Mouse (Mus musculus): ENCODE measurements at regions not wholly inside any gene's neighbourhood (a gene's known extent, or its start where the extent isn't known, plus 50 kb on each side); places are given as distances from the start of the nearest gene placed in this dataset.

GRCm38 (mm10) chr19:54259175-54259574 is 215.2 kb downstream of the Adra2a start:
- H3K9me3 ChIP-seq = no peaks in the 10 kb centered on the region
- no peaks in the 10 kb centered on the region for H3K27me3 ChIP-seq (ENCODE audit: poor library complexity, severe bottlenecking)
- peak overlapping the region; percentile 19; the same call in 1 of the 2 replicates for H3K4me3 ChIP-seq
- no peaks in the 10 kb centered on the region for H3K36me3 ChIP-seq (replicated peaks)
- WGBS = 11% methylated on average over 7 of the region's 7 CpGs
- H3K4me1 ChIP-seq = peaks cover 22% of the 10 kb centered on the region
- no peak overlapping the region for H3K27ac ChIP-seq
- no peak for DNase-seq (ENCODE audit: extremely low spot score, low spot score)

DNA sequence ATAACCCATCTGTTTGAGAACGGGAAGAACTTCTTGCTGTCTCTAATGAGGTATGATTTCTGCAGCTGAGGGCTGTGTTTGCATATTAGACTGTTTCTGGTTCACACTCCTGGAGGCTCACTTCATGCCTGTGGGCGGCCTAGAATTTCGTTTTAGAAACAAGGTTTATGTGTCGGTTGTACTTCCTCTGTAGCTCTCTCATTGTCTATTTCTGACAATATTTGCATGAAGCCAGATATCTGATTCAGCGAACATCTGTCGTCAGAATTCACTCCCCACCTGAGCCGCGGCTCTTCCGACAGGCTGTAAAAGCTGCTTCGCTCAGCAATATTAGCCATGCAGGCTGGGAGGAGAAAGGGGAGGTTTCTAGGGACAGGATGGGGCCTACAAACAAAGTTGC is 233.4 kb downstream of the Adra2a start:
- H3K27ac ChIP-seq = no peak overlapping the region
- no peaks in the 10 kb centered on the region for H3K4me1 ChIP-seq
- H3K9me3 ChIP-seq = no peaks in the 10 kb centered on the region
- H3K27me3 ChIP-seq (ENCODE audit: poor library complexity, severe bottlenecking) = no peaks in the 10 kb centered on the region
- no peak overlapping the region for H3K4me3 ChIP-seq
- DNase-seq (ENCODE audit: extremely low spot score, low spot score) = no peak
- 95% methylated on average over 10 of the region's 10 CpGs for WGBS
- H3K36me3 ChIP-seq (replicated peaks) = no peaks in the 10 kb centered on the region

DNA sequence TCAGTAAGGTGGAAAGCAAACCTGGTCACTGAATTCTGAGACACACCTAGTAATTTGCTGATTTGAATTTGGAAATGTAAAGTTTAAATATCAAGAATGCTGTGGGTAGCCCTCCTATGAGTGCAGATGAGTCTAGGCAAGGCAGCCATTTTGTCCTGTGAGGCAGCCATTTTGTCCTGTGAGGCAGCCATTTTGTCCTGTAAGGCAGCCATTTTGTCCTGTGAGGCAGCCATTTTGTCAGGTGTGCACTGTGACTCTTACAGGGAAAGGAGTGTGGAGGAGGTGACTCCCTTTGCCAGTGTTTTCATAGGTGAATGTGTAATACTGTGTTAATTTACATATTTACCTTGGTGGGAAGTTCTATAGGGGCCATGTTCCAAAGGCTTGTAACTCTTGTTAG is 241.5 kb downstream of the Adra2a start:
- Histone ChIP-seq H3K4me1 (no peaks in the 10 kb centered on the region), H3K27ac (no peak overlapping the region), H3K9me3 (0 out of 2 replicates have a peak, but pooled peaks cover 2% of the 10 kb centered on the region), H3K36me3 (replicated peaks) (no peaks in the 10 kb centered on the region), H3K4me3 (no peak overlapping the region), H3K27me3 (ENCODE audit: poor library complexity, severe bottlenecking) (no peaks in the 10 kb centered on the region)
- DNase-seq (ENCODE audit: extremely low spot score, low spot score) = no peak

GRCm38 (mm10) chr19:54297663-54298388 is 253.9 kb downstream of the Adra2a start:
- WGBS = 89% methylated on average over 10 of the region's 10 CpGs
- no peaks in the 10 kb centered on the region for H3K27me3 ChIP-seq (ENCODE audit: poor library complexity, severe bottlenecking)
- no peak overlapping the region for H3K27ac ChIP-seq
- H3K9me3 ChIP-seq = no peaks in the 10 kb centered on the region
- DNase-seq (ENCODE audit: extremely low spot score, low spot score) = no peak
- H3K4me1 ChIP-seq = no peaks in the 10 kb centered on the region
- H3K36me3 ChIP-seq (replicated peaks) = no peaks in the 10 kb centered on the region
- no peak overlapping the region for H3K4me3 ChIP-seq

DNA sequence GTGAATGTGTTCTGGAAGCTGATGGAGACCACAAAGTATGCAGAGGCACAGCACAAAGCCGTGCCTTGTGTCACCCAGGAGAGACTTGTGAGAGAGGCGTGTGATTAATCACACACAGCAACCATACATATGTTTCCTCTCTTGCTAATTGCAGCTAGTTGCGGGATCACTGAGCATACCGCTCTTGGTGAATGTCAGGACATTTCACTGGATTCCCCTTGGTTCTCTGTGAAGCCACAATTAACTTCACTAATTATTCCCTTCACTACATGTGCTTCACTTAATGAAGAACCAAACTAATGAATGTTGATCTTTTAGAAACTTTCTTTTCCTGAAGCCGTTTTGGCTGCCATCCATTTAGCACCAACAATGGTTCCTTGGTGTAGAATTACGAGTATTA is 267.3 kb downstream of the Adra2a start:
- Histone ChIP-seq H3K4me1 (no peaks in the 10 kb centered on the region), H3K9me3 (no peaks in the 10 kb centered on the region), H3K4me3 (no peak overlapping the region), H3K27me3 (ENCODE audit: poor library complexity, severe bottlenecking) (no peaks in the 10 kb centered on the region), H3K36me3 (replicated peaks) (no peaks in the 10 kb centered on the region), H3K27ac (no peak overlapping the region)
- WGBS = 87% methylated on average over 6 of the region's 6 CpGs
- no peak for DNase-seq (ENCODE audit: extremely low spot score, low spot score)

DNA sequence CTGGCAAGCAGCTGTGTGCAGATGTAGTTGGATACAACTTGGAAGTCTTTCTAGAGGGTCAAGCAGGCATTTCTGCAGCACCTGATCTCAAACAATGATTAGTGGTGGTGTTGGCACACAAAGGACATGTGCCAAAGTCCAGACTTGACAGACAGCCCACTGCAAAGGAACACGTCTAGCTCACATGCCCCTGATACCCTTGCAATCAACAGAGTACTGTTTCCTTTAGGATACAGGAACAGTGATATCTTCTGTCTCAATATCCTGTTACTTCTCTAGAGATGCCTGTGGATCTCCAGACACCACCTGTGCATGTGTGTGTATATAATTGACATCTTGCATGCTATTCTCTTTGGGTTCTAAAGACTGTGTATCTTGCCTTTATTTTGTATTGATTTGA is 267.8 kb downstream of the Adra2a start:
- H3K36me3 ChIP-seq (replicated peaks) = no peaks in the 10 kb centered on the region
- 86% methylated on average over 1 of the region's 1 CpGs for WGBS

DNA sequence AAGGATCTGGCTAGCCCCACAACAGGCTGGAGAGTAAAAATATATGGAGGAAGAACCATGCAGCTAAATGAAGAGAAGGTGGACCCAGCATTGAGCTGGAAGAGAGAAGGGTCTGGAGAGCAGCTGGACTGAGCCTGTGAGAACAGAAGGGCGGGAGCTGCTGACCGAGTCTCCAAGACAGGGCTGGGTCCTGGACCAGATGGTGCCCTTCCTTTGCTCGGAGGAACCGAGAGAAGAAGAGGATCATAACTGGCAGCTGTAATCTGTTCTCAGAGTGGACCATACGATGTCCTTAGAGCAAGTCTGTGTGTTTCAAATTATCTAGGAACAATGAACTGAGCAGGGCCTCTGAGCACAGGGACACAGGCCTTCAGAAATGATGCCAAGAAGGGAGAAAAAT is 279.3 kb downstream of the Adra2a start:
- no peak overlapping the region for H3K27ac ChIP-seq
- DNase-seq (ENCODE audit: extremely low spot score, low spot score) = no peak
- H3K27me3 ChIP-seq (ENCODE audit: poor library complexity, severe bottlenecking) = no peaks in the 10 kb centered on the region
- 76% methylated on average over 5 of the region's 5 CpGs for WGBS
- no peaks in the 10 kb centered on the region for H3K9me3 ChIP-seq
- no peak overlapping the region for H3K4me3 ChIP-seq
- no peaks in the 10 kb centered on the region for H3K36me3 ChIP-seq (replicated peaks)
- H3K4me1 ChIP-seq = no peaks in the 10 kb centered on the region

More for the DNA sequence above, 267.8 kb downstream of the Adra2a start:
- no peak overlapping the region for H3K4me3 ChIP-seq
- H3K4me1 ChIP-seq = no peaks in the 10 kb centered on the region
- H3K27ac ChIP-seq = no peak overlapping the region
- no peak for DNase-seq (ENCODE audit: extremely low spot score, low spot score)
- H3K9me3 ChIP-seq = no peaks in the 10 kb centered on the region
- no peaks in the 10 kb centered on the region for H3K27me3 ChIP-seq (ENCODE audit: poor library complexity, severe bottlenecking)

DNA sequence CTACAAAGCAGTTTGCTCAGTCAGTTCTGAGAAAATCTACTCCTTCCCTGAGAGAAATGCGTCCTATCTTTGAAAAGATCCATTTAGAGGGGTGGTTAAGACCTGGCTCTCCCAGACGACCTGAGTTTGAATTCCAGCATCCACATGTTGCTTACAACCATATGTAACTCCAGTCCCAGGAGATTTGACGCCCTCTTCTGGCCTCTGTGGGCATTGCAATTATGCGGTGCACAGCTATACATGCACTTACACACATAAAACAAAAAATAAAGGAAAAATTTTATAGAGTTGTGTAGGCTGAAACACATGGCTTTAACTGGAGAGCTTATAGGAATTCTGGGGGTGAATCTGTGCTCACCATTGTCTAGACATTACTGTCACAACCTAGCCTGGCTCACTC is 281.0 kb downstream of the Adra2a start:
- H3K4me3 ChIP-seq = no peak overlapping the region

DNA sequence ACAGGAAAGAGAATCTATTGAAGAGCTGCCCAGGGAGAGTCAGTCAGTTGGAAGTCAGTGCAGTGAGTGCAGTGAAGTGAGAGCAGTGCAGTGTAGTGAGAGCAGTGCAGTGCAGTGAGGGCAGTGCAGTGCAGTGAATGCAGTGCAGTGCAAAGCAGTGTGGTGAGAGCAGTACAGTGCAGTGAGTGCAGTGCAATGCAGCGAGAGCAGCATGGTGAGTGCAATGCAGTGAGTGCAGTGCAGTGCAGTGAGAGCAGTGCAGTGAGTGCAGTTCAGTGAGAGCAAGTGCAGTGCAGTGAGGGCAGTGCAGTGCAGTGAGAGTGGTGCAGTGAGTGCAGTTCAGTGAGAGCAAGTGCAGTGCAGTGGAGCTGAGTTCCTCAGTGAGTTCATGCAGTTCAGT is 288.2 kb downstream of the Adra2a start:
- Histone ChIP-seq H3K4me3 (no peak overlapping the region), H3K27ac (no peak overlapping the region), H3K4me1 (no peaks in the 10 kb centered on the region), H3K27me3 (ENCODE audit: poor library complexity, severe bottlenecking) (no peaks in the 10 kb centered on the region), H3K36me3 (replicated peaks) (no peaks in the 10 kb centered on the region), H3K9me3 (peaks cover 10% of the 10 kb centered on the region)
- 83% methylated on average over 1 of the region's 1 CpGs for WGBS
- DNase-seq (ENCODE audit: extremely low spot score, low spot score) = no peak

More for the DNA sequence above, 281.0 kb downstream of the Adra2a start:
- H3K36me3 ChIP-seq (replicated peaks) = no peaks in the 10 kb centered on the region
- no peak for DNase-seq (ENCODE audit: extremely low spot score, low spot score)
- no peaks in the 10 kb centered on the region for H3K4me1 ChIP-seq
- H3K27ac ChIP-seq = no peak overlapping the region
- no peaks in the 10 kb centered on the region for H3K9me3 ChIP-seq
- WGBS = 63% methylated on average over 4 of the region's 4 CpGs
- no peaks in the 10 kb centered on the region for H3K27me3 ChIP-seq (ENCODE audit: poor library complexity, severe bottlenecking)

- Histone ChIP-seq H3K27ac (no peak overlapping the region), H3K4me1 (no peaks in the 10 kb centered on the region), H3K27me3 (ENCODE audit: poor library complexity, severe bottlenecking) (no peaks in the 10 kb centered on the region), H3K4me3 (no peak overlapping the region), H3K9me3 (no peaks in the 10 kb centered on the region), H3K36me3 (replicated peaks) (no peaks in the 10 kb centered on the region)
- DNase-seq (ENCODE audit: extremely low spot score, low spot score) = no peak
- 86% methylated on average over 2 of the region's 2 CpGs for WGBS
Measured at GRCm38 (mm10) chr19:54340778-54341291, 296.9 kb downstream of the Adra2a start.

DNA sequence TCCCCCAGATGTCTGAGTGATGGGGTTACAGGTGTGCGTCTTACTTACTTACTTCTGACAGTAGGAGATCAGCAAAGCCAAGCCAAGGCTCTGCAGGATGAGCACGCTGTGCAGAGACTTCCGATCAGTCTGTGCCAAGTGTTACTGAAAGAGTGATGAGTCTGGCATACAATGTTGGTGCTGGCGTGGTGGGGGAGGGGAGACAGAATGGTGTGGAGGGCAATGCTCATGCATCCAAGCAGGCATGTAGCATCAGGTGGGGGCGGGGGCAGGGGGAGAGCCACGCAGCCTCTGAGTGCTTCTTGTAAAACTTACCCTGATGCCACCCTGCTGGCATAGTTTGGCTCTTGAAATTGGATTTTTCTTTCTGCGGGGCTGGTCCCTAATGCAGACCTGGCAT is 315.8 kb downstream of the Adra2a start:
- 88% methylated on average over 7 of the region's 7 CpGs for WGBS
- no peaks in the 10 kb centered on the region for H3K4me1 ChIP-seq

GRCm38 (mm10) chr19:54360660-54361059 is 316.7 kb downstream of the Adra2a start:
- Histone ChIP-seq H3K27me3 (ENCODE audit: poor library complexity, severe bottlenecking) (no peaks in the 10 kb centered on the region), H3K4me1 (no peaks in the 10 kb centered on the region), H3K27ac (no peak overlapping the region), H3K36me3 (replicated peaks) (no peaks in the 10 kb centered on the region), H3K4me3 (no peak overlapping the region), H3K9me3 (no peaks in the 10 kb centered on the region)
- 94% methylated on average over 3 of the region's 3 CpGs for WGBS
- no peak for DNase-seq (ENCODE audit: extremely low spot score, low spot score)

More for the DNA sequence above, 315.8 kb downstream of the Adra2a start:
- no peaks in the 10 kb centered on the region for H3K9me3 ChIP-seq
- H3K4me3 ChIP-seq = no peak overlapping the region
- no peaks in the 10 kb centered on the region for H3K36me3 ChIP-seq (replicated peaks)
- DNase-seq (ENCODE audit: extremely low spot score, low spot score) = no peak
- no peaks in the 10 kb centered on the region for H3K27me3 ChIP-seq (ENCODE audit: poor library complexity, severe bottlenecking)
- H3K27ac ChIP-seq = no peak overlapping the region

DNA sequence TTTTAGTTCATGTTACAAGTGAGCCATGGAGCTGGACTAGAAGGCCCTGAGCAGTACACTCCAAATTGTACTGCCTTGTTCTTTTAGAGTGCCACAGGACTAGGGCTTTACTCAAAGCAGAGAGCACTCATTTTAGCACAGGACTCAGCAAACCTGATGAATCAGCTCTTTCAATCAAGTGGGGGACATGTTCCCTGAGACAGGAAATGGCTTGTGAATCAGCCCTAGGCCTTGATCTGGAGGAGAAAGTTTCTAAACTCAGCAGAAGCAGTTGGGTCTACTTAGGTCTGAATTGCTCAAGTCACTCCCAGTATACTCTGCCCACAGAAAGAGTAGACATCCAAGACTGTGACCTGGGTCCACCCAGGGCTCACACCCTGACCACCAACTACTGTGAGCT is 341.1 kb downstream of the Adra2a start:
- H3K27me3 ChIP-seq (ENCODE audit: poor library complexity, severe bottlenecking) = no peaks in the 10 kb centered on the region
- DNase-seq (ENCODE audit: extremely low spot score, low spot score) = no peak
- H3K36me3 ChIP-seq (replicated peaks) = no peaks in the 10 kb centered on the region
- no peak overlapping the region for H3K4me3 ChIP-seq
- H3K27ac ChIP-seq = no peak overlapping the region
- H3K9me3 ChIP-seq = no peaks in the 10 kb centered on the region
- no peaks in the 10 kb centered on the region for H3K4me1 ChIP-seq

GRCm38 (mm10) chr19:54391406-54391805 is 347.5 kb downstream of the Adra2a start:
- no peaks in the 10 kb centered on the region for H3K9me3 ChIP-seq
- no peaks in the 10 kb centered on the region for H3K27me3 ChIP-seq (ENCODE audit: poor library complexity, severe bottlenecking)
- 66% methylated on average over 6 of the region's 6 CpGs for WGBS
- no peak overlapping the region for H3K4me3 ChIP-seq
- H3K4me1 ChIP-seq = no peaks in the 10 kb centered on the region
- DNase-seq (ENCODE audit: extremely low spot score, low spot score) = no peak
- H3K27ac ChIP-seq = no peak overlapping the region
- H3K36me3 ChIP-seq (replicated peaks) = no peaks in the 10 kb centered on the region
